Mouse (Mus musculus): ENCODE measurements at regions not wholly inside any gene's neighbourhood (a gene's known extent, or its start where the extent isn't known, plus 50 kb on each side); places are given as distances from the start of the nearest gene placed in this dataset.

GRCm38 (mm10) chr3:56478544-56479140 is 295.1 kb upstream of the Nbea start:
- Histone ChIP-seq H3K27me3 (ENCODE audit: control insufficient read depth, insufficient read depth, low read length) (no peaks in the 10 kb centered on the region), H3K27ac (ENCODE audit: low read depth) (no peak overlapping the region), H3K4me1 (ENCODE audit: control insufficient read depth, insufficient read depth) (no peaks in the 10 kb centered on the region), H3K36me3 (replicated peaks; ENCODE audit: control insufficient read depth, insufficient read depth, low read length) (no peaks in the 10 kb centered on the region), H3K4me2 (ENCODE audit: low read depth, low read length) (no peak overlapping the region), H3K4me3 (ENCODE audit: low read depth, low read length) (no peak overlapping the region), H3K9me3 (replicated peaks; ENCODE audit: control insufficient read depth, low read length) (no peaks in the 10 kb centered on the region), H3K9ac (replicated peaks; ENCODE audit: low read depth, low read length) (no peak overlapping the region)
- TF ChIP-seq EP300 (IDR thresholded peaks at IDR 0.05; ENCODE audit: low read depth), result no peak
- TF ChIP-seq CTCF (IDR thresholded peaks at IDR 0.05; ENCODE audit: low read depth), result no peak
- 68% methylated on average over 6 of the region's 6 CpGs for WGBS
- no peak for ATAC-seq (ENCODE audit: insufficient read depth, low read depth)
- no peak for DNase-seq (ENCODE audit: low spot score)

- H3K27ac ChIP-seq (ENCODE audit: low read depth), result no peak overlapping the region
- whole genome bisulfite sequencing, result 51% methylated on average over 3 of the region's 3 CpGs
- no peak for ATAC-seq (ENCODE audit: insufficient read depth, low read depth)
These were observed 292.3 kb upstream of the Nbea start for GRCm38 (mm10) chr3:56475529-56476527.

GRCm38 (mm10) chr3:56472651-56473050 is 289.1 kb upstream of the Nbea start:
- WGBS, result 81% methylated on average over 6 of the region's 6 CpGs
- Histone ChIP-seq H3K27me3 (ENCODE audit: control insufficient read depth, insufficient read depth, low read length) (no peaks in the 10 kb centered on the region), H3K9ac (replicated peaks; ENCODE audit: low read depth, low read length) (no peak overlapping the region), H3K4me3 (ENCODE audit: low read depth, low read length) (no peak overlapping the region), H3K4me1 (ENCODE audit: control insufficient read depth, insufficient read depth) (no peaks in the 10 kb centered on the region), H3K27ac (ENCODE audit: low read depth) (no peak overlapping the region), H3K4me2 (ENCODE audit: low read depth, low read length) (no peak overlapping the region), H3K36me3 (replicated peaks; ENCODE audit: control insufficient read depth, insufficient read depth, low read length) (no peaks in the 10 kb centered on the region), H3K9me3 (replicated peaks; ENCODE audit: control insufficient read depth, low read length) (no peaks in the 10 kb centered on the region)
- ATAC-seq (ENCODE audit: insufficient read depth, low read depth) (no peak), DNase-seq (ENCODE audit: low spot score) (no peak)
- TF ChIP-seq CTCF (IDR thresholded peaks at IDR 0.05; ENCODE audit: low read depth) (no peak), EP300 (IDR thresholded peaks at IDR 0.05; ENCODE audit: low read depth) (no peak)

More at GRCm38 (mm10) chr3:56475529-56476527, 292.3 kb upstream of the Nbea start:
- no peaks in the 10 kb centered on the region for H3K27me3 ChIP-seq (ENCODE audit: control insufficient read depth, insufficient read depth, low read length)
- H3K9me3 ChIP-seq (replicated peaks; ENCODE audit: control insufficient read depth, low read length), result no peaks in the 10 kb centered on the region
- DNase-seq (ENCODE audit: low spot score), result no peak
- no peaks in the 10 kb centered on the region for H3K36me3 ChIP-seq (replicated peaks; ENCODE audit: control insufficient read depth, insufficient read depth, low read length)
- H3K4me3 ChIP-seq (ENCODE audit: low read depth, low read length), result no peak overlapping the region
- TF ChIP-seq EP300 (IDR thresholded peaks at IDR 0.05; ENCODE audit: low read depth) (no peak), CTCF (IDR thresholded peaks at IDR 0.05; ENCODE audit: low read depth) (no peak)
- no peak overlapping the region for H3K4me2 ChIP-seq (ENCODE audit: low read depth, low read length)
- H3K9ac ChIP-seq (replicated peaks; ENCODE audit: low read depth, low read length), result no peak overlapping the region
- H3K4me1 ChIP-seq (ENCODE audit: control insufficient read depth, insufficient read depth), result no peaks in the 10 kb centered on the region

GRCm38 (mm10) chr3:56471823-56472222 is 288.3 kb upstream of the Nbea start:
- H3K4me1 ChIP-seq (ENCODE audit: control insufficient read depth, insufficient read depth), result no peaks in the 10 kb centered on the region
- DNase-seq (ENCODE audit: low spot score) (no peak), ATAC-seq (ENCODE audit: insufficient read depth, low read depth) (no peak)
- H3K36me3 ChIP-seq (replicated peaks; ENCODE audit: control insufficient read depth, insufficient read depth, low read length), result no peaks in the 10 kb centered on the region
- 84% methylated on average over 5 of the region's 5 CpGs for WGBS
- no peak for TF ChIP-seq CTCF (IDR thresholded peaks at IDR 0.05; ENCODE audit: low read depth)
- TF ChIP-seq EP300 (IDR thresholded peaks at IDR 0.05; ENCODE audit: low read depth), result no peak
- no peak overlapping the region for H3K9ac ChIP-seq (replicated peaks; ENCODE audit: low read depth, low read length)
- no peaks in the 10 kb centered on the region for H3K9me3 ChIP-seq (replicated peaks; ENCODE audit: control insufficient read depth, low read length)
- H3K4me3 ChIP-seq (ENCODE audit: low read depth, low read length), result no peak overlapping the region
- H3K27me3 ChIP-seq (ENCODE audit: control insufficient read depth, insufficient read depth, low read length), result no peaks in the 10 kb centered on the region
- no peak overlapping the region for H3K4me2 ChIP-seq (ENCODE audit: low read depth, low read length)
- no peak overlapping the region for H3K27ac ChIP-seq (ENCODE audit: low read depth)

GRCm38 (mm10) chr3:56471185-56471584 is 287.7 kb upstream of the Nbea start:
- Histone ChIP-seq H3K27ac (ENCODE audit: low read depth) (no peak overlapping the region), H3K27me3 (ENCODE audit: control insufficient read depth, insufficient read depth, low read length) (no peaks in the 10 kb centered on the region), H3K4me2 (ENCODE audit: low read depth, low read length) (no peak overlapping the region), H3K36me3 (replicated peaks; ENCODE audit: control insufficient read depth, insufficient read depth, low read length) (no peaks in the 10 kb centered on the region), H3K9me3 (replicated peaks; ENCODE audit: control insufficient read depth, low read length) (no peaks in the 10 kb centered on the region), H3K9ac (replicated peaks; ENCODE audit: low read depth, low read length) (no peak overlapping the region), H3K4me3 (ENCODE audit: low read depth, low read length) (no peak overlapping the region), H3K4me1 (ENCODE audit: control insufficient read depth, insufficient read depth) (no peaks in the 10 kb centered on the region)
- DNase-seq (ENCODE audit: low spot score), result no peak
- TF ChIP-seq EP300 (IDR thresholded peaks at IDR 0.05; ENCODE audit: low read depth) (no peak), CTCF (IDR thresholded peaks at IDR 0.05; ENCODE audit: low read depth) (no peak)
- 48% methylated on average over 1 of the region's 1 CpGs for WGBS
- ATAC-seq (ENCODE audit: insufficient read depth, low read depth), result no peak

Measured in heart, postnatal 0 days (tissue).